Mouse (Mus musculus) stomach, embryonic 16.5 days (tissue): Measurements from ENCODE around the gene Bap1. TPM values are rescaled to one million over a fixed set of nuclear protein-coding genes. Genes with fewer than 3 reads are reported as not detected.

Experiments
- ATAC-seq: fragments of 200-750 bp; cut with Nextera tagmentation; 2 replicates; pipeline ENCODE4 v1.8.0; 2017; ENCODE audit warnings: moderate number of reproducible peaks, moderate TSS enrichment; ENCODE audit not compliant: insufficient read depth, low FRiP score
- H3K27ac ChIP-seq: fragments of 300-500 bp; sonication (generic); 2 replicates; pipeline ENCODE4 v1.5.1; 2014; ENCODE audit warnings: low read length
- H3K27me3 ChIP-seq: fragments of 300-500 bp; sonication (generic); 2 replicates; pipeline ENCODE4 v1.6.1; 2014; ENCODE audit warnings: low read length, control low read depth, mixed read lengths; ENCODE audit not compliant: control insufficient read depth, insufficient read depth
- H3K36me3 ChIP-seq: fragments of 300-500 bp; sonication (generic); 2 replicates; pipeline ENCODE4 v1.6.1; 2014; ENCODE audit warnings: low read length; ENCODE audit not compliant: control insufficient read depth, insufficient read depth
- H3K4me1 ChIP-seq: fragments of 300-500 bp; sonication (generic); 2 replicates; pipeline ENCODE4 v1.6.1; 2014; ENCODE audit warnings: low read length, control low read depth, mixed read lengths; ENCODE audit not compliant: control insufficient read depth, insufficient read depth
- H3K4me2 ChIP-seq: fragments of 300-500 bp; sonication (generic); 2 replicates; pipeline ENCODE4 v1.6.1; 2014; ENCODE audit warnings: low read depth, low read length, mixed read lengths
- H3K4me3 ChIP-seq: fragments of 300-500 bp; sonication (generic); replicated peaks from 2 replicates; pipeline ENCODE4 v1.5.1; 2014; ENCODE audit warnings: mild to moderate bottlenecking, low read length
- H3K9ac ChIP-seq: fragments of 300-500 bp; sonication (generic); 2 replicates; pipeline ENCODE4 v1.6.1; 2014; ENCODE audit warnings: low read length
- H3K9me3 ChIP-seq: fragments of 300-500 bp; sonication (generic); replicated peaks from 2 replicates; pipeline ENCODE4 v1.6.1; 2016; ENCODE audit warnings: low read length, control low read depth; ENCODE audit not compliant: control insufficient read depth
- WGBS: fragments of 180-500 bp; shearing (Covaris S2); extraction: QIAGEN DNeasy Blood & Tissue Kit; methylation state at CpG from one replicate; pipeline ENCODE4 v1.1.7; 2014; 5-methylcytosine and 5-hydroxymethylcytosine counted together
- polyA plus RNA-seq: library from polyadenylated mRNA; unstranded; fragments of >200 nt; fragmentation: Nextera tagmentation; extraction: Ambion mirVana; gene quantifications from 2 replicates; pipeline ENCODE4 v1.2.1, GENCODE M21; 2015

Bap1 gene
- 64.1 and 69.0 TPM in 2 replicates for polyA plus RNA-seq

DNA sequence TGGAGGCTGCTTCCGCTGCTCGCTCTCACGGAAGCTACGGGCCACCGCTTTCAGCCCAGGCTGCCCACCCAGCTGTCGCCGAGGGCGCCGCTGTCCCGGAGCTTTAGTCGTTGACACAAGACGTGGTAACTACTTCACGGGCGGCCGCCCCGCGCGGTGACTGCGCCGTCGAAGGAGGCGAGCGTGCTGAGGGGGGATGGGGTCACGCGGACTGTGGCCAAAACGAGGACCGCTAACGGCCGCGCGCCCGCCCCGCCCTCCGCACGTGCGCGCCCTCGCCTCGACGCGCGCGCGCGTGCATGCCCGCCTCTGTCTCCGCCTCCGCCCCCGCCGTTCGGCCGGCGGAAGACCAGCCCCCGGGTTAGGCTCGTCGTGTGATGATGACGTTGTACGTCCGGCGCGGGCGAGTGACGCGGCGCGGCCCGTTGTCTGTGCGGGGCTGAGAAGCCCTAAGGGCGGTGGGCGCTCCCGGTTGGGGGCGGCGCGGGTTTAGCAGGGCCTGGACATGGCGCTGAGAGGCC, at the start of gene Bap1, which contains the start of gene Phf7:
TSS of gene Bap1 (plus strand) at position 367 of the 521 bp plus-strand sequence.
TSS of gene Phf7 (minus strand) at position 234 of the 521 bp plus-strand sequence.
- peaks cover 4% of the 10 kb centered on the region; the same call in 1 of the 2 replicates for H3K36me3 ChIP-seq
- ATAC-seq = peak; percentile 93
- peaks cover 13% of the 10 kb centered on the region; the same call in 1 of the 2 replicates for H3K4me1 ChIP-seq
- peak within 1 kb of the TSS; percentile 71 for H3K4me3 ChIP-seq
- peak within 1 kb of the TSS; percentile 94 for H3K27ac ChIP-seq
- peak within 1 kb of the TSS; percentile 95 for H3K9ac ChIP-seq
- no peaks in the 10 kb centered on the region for H3K9me3 ChIP-seq
- H3K4me2 ChIP-seq = peak within 1 kb of the TSS; percentile 75
- WGBS = under 1% methylated on average over 75 of the region's 75 CpGs
- no peaks in the 10 kb centered on the region for H3K27me3 ChIP-seq

DNA sequence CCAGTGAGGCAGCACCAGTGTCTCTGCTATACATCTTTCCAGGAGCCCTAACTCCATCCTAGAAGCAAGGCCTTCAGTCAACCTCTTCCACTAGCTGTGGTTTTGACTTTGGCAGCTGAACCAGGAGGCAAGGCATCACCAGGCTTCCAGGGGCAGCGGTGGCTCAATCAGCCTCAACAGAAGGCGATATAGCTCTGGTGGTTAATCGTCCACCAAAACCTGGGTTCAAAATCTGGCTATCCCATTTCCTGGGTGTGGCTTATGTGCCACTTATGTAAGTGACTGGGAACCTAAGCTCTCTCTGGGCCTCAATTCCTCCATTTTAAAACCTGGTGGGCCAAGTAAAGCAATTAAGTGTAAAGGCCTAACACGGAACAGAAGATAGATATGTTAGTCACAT, 46.4 kb upstream of the Bap1 start:
- Histone ChIP-seq H3K9ac (peak overlapping the region; percentile 94), H3K36me3 (peaks cover 12% of the 10 kb centered on the region), H3K27me3 (no peaks in the 10 kb centered on the region), H3K4me3 (peak overlapping the region; percentile 84), H3K4me2 (peak overlapping the region; percentile 94), H3K4me1 (peaks cover 18% of the 10 kb centered on the region), H3K27ac (peak overlapping the region; percentile 91; the same call in 1 of the 2 replicates), H3K9me3 (no peaks in the 10 kb centered on the region)
- no peak for ATAC-seq
- 47% methylated on average over 4 of the region's 4 CpGs for WGBS

DNA sequence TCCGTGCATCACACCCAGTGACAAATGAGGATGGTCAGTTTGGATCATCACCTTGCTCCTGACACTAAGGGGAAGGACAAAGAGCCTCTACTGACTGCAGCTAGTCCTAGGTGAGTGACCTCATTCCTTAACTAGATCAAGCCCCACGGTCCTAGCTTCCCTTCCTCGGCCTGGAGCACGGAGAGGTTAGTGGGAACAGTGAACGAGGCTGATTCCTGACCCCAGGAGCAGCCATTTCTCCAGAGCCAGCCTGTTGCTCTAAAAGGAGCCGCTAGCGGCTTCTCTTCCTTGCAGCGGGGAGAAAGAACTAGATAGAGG, 46.0 kb upstream of the Bap1 start:
- H3K4me3 ChIP-seq = peak overlapping the region; percentile 84
- peak; percentile 10; the same call in 1 of the 2 replicates for ATAC-seq
- 7% methylated on average over 8 of the region's 8 CpGs for WGBS

DNA sequence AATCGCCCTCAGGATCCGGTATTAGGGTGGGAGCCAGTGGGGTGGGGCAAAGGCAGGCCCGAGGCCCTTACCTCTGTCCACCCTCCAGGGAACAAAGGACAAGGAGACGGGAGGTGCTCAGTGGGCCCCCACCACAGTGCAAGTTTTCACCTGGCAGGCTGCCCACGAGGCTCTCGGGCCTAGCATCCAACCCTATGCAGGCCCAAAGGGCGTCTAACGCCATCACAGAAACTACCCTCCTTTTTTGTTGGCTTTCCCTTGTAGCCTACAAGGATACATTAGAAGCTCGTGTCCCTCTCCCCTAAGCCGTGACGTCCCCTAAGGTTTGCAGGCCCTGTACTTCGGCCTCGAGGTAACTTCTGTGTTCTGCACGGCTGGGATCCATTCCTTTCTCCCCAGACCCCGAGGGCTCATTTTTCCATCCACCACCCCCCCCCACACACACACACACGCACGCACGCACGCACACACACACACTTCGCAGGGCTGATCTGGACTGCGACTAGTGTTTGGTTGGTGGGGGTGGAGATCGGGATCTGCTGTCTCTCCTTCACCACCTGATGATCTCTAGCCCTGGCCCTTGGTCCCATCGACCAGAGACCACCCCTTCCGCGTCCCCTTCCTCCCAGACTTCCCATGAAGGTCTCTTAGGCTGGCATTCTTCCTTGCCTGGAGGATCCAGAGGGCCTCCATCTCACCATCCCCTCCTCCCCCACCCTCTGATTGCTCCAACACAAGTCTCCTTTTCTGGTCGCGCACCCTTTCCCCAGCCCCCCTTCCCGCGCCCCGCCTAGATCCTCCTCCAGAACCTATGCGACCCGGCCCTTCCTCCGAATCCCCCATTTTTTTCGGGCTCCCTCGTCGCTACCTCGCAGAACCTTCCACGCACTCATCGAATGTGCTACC, 45.4 kb upstream of the Bap1 start:
- ATAC-seq = peak; percentile 57
- Histone ChIP-seq H3K27me3 (no peaks in the 10 kb centered on the region), H3K4me2 (peak overlapping the region; percentile 94), H3K4me1 (peaks cover 18% of the 10 kb centered on the region), H3K27ac (peak overlapping the region; percentile 91), H3K9ac (peak overlapping the region; percentile 94), H3K9me3 (no peaks in the 10 kb centered on the region), H3K36me3 (peaks cover 12% of the 10 kb centered on the region), H3K4me3 (peak overlapping the region; percentile 84)
- WGBS = under 1% methylated on average over 39 of the region's 39 CpGs

More for the DNA sequence above, 46.0 kb upstream of the Bap1 start:
- Histone ChIP-seq H3K9me3 (no peaks in the 10 kb centered on the region), H3K4me2 (peak overlapping the region; percentile 94), H3K27ac (peak overlapping the region; percentile 91), H3K27me3 (no peaks in the 10 kb centered on the region), H3K36me3 (peaks cover 12% of the 10 kb centered on the region), H3K4me1 (peaks cover 18% of the 10 kb centered on the region), H3K9ac (peak overlapping the region; percentile 94)

DNA sequence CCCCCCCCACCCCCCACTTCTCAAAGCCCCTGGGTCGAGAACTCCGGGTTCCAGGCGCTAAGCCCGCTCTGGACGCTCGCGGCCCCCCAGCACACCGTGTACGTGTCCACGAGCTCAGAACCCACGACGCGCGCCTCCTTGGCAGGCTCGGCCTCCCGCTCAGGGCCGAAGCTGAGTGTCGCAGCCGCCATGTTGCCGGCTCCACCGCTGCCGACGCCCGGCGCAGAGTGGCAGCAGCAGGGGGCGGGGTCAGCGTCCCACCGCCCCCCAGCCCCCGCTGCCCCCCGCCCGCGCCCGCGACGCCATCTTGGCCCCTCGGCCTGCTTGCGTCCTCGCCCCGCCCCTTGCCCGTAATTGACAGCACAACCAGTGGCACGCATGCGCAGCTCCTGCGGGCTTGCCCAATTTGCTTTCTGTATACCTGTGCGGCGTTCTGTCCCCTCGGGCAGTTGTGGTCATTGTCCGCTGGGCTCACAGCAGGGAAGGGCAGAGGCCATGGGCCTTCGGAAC, 44.7 kb upstream of the Bap1 start:
- 0% methylated on average over 44 of the region's 48 CpGs for WGBS
- ATAC-seq = peak; percentile 82
- peak overlapping the region; percentile 94 for H3K9ac ChIP-seq
- peaks cover 9% of the 10 kb centered on the region for H3K36me3 ChIP-seq
- H3K4me3 ChIP-seq = peak overlapping the region; percentile 84
- H3K4me2 ChIP-seq = peak overlapping the region; percentile 94
- H3K27me3 ChIP-seq = no peaks in the 10 kb centered on the region
- H3K9me3 ChIP-seq = no peaks in the 10 kb centered on the region
- H3K27ac ChIP-seq = peak overlapping the region; percentile 91
- peaks cover 18% of the 10 kb centered on the region for H3K4me1 ChIP-seq

DNA sequence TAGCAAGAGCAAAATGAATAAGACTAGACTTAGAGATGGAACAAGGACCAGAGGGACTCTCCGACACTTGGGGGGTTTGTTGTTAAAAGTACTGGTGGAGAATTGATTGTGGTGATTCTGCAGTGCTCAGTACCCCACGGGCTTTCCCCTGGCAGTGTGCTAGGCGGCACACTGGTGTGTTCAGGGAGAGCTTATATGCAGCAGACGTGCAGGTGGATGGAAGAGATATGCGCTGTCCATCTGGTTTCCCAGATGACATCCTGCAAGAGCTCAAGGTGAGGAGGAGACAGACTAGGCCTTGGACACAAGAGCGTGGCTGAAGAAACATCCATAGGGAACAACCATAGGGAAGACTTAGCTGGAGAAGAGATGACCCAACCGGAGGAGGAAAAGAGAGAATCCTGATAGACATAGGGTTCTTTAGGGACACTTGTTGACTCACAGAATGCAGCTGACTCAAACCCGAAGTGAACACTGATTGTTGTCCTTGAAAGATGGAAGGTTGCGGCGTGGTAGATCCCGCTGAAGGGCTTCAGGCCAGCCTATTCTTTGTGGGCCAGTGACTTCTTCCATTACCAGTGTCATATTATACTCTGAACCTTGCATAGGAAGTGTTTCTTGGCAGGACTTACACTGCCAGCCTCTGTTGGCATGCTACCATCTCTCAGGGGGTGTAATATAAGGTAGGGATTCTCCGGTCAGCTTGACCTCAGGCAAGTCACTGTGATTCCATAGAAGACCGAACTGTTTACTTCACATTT, 44.0 kb upstream of the Bap1 start:
- 77% methylated on average over 13 of the region's 13 CpGs for WGBS
- no peaks in the 10 kb centered on the region for H3K27me3 ChIP-seq
- peaks cover 18% of the 10 kb centered on the region for H3K4me1 ChIP-seq
- H3K27ac ChIP-seq = peak overlapping the region; percentile 67; the same call in 1 of the 2 replicates
- peak overlapping the region; percentile 94 for H3K4me2 ChIP-seq
- peak overlapping the region; percentile 84 for H3K4me3 ChIP-seq
- H3K9ac ChIP-seq = peak overlapping the region; percentile 94
- H3K36me3 ChIP-seq = peaks cover 6% of the 10 kb centered on the region; the same call in 1 of the 2 replicates
- no peaks in the 10 kb centered on the region for H3K9me3 ChIP-seq
- no peak for ATAC-seq

DNA sequence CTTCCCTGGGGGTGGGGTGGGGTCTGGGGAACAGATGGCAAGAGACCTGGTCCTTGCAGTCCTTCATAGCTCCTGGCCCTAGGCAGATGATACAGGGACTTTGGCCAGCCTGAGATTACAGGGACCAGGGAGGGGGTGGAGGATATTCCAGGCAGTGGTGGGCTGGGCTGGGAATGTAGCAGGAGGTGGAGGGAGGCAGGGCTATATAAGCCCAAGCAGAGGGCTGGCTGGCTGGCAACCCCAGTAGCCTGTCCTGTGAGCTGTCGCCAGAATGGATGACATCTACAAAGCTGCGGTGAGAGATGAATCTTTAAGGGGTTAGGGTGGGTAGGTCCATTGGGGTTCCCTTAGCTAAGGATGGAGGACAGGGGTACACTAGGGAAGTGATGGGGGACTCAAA, 43.2 kb upstream of the Bap1 start, which contains the start of gene Tnnc1:
TSS of gene Tnnc1 (plus strand) at position 229 of the 400 bp plus-strand sequence.
- Histone ChIP-seq H3K9ac (peak within 1 kb of the TSS; percentile 94), H3K4me1 (peaks cover 18% of the 10 kb centered on the region), H3K4me2 (peak within 1 kb of the TSS; percentile 94), H3K4me3 (peak within 1 kb of the TSS; percentile 84; the same call in 1 of the 2 replicates), H3K27ac (no peak within 1 kb of the TSS), H3K9me3 (no peaks in the 10 kb centered on the region), H3K36me3 (0 out of 2 replicates have a peak, but pooled peaks cover 3% of the 10 kb centered on the region), H3K27me3 (no peaks in the 10 kb centered on the region)
- WGBS = 63% methylated on average over 2 of the region's 2 CpGs
- ATAC-seq = no peak

DNA sequence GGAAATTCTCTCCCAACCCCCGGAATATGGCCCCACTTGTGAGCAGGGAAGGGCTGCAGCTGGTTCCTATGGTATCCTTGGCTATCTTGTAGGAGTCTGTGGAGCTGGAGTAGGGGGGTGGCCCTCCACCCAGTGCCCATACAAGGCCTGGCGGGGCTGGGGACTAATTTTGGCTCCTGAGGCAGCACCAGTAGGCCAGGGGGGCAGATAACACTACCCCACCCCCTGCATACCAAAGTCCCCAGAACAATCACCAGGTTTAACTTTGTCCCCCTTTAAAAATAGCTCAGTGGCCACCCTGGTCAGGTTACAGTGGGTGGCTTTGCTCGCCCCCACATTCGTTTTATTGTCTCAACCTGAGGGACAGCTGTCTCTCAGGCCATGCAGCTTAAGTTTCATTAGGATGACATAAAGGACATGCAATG, 42.1 kb upstream of the Bap1 start:
- Histone ChIP-seq H3K9me3 (no peaks in the 10 kb centered on the region), H3K4me1 (peaks cover 18% of the 10 kb centered on the region), H3K27ac (no peak overlapping the region), H3K4me3 (no peak overlapping the region), H3K4me2 (no peak overlapping the region), H3K36me3 (no peaks in the 10 kb centered on the region), H3K9ac (no peak overlapping the region), H3K27me3 (no peaks in the 10 kb centered on the region)
- WGBS = 67% methylated on average over 4 of the region's 4 CpGs
- no peak for ATAC-seq
